Mouse (Mus musculus) urinary bladder, postnatal 36 days (tissue): ENCODE results near the gene C3.

Experiments used
- DNase-seq, 2 experiments: peaks; one replicate each; pipeline ENCODE4 v3.0.0; 2022; ENCODE audit warnings: low spot score in 2 of 2, mixed read lengths in 1 of 2

Gene C3

GRCm38 (mm10) chr17:57249186-57250181 is 21.5 kb upstream of the C3 start, which contains the start of gene Trip10:
Trip10 (plus strand) TSS chr17:57249455.
- DNase-seq = peak; percentile 98 to 99

DNA sequence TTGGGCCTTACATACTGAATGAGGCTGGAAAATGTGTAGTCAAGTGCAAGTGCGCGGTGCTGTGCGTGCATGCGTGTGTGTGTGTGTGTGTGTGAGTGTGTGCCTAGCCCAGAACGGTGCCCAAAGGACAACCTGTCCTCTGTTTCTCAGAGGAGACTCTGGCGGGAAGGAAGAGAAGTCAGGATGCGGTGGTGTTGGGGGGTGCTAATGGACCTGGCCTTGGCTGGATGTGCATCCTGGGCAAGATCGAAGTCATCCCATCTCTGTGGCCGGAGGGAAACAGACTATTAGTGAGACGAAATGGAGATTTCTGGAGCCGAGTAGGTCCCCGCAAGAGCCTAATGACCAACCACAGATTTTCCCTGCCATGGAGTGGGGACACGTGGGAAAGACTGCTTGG is 20.8 kb upstream of the C3 start:
- no peak for DNase-seq

DNA sequence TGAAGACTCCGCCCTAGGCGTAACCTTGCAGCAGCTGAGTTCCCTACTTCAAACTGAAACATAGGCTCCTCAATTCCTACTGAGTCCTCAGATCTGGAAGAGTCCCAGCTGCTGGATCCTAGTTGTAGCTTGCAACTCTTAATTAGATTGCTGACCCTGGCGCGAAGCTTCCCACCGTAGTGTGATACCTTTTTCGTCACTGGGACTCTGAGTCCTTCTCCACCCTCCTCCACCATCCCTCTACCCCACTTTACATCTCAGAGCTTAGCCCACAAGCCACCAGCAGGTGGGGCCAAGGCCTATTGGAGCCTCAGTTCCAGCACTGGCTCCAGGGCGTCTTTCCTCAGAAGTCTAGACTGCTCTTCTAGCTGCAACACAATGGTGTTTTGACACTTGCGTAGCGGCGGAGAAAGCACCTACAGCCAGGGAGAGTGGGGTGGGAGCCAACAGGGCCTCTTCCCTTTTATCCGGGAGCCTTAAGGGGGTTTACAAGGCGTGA is 20.3 kb upstream of the C3 start, which contains the start of gene Gpr108:
TSS of gene Gpr108 (minus strand) at position 246 of the 499 bp plus-strand sequence.
- peak; percentile 81 to 88 for DNase-seq

GRCm38 (mm10) chr17:57247393-57248200 is 19.7 kb upstream of the C3 start:
- DNase-seq = peak; percentile 84 to 91

DNA sequence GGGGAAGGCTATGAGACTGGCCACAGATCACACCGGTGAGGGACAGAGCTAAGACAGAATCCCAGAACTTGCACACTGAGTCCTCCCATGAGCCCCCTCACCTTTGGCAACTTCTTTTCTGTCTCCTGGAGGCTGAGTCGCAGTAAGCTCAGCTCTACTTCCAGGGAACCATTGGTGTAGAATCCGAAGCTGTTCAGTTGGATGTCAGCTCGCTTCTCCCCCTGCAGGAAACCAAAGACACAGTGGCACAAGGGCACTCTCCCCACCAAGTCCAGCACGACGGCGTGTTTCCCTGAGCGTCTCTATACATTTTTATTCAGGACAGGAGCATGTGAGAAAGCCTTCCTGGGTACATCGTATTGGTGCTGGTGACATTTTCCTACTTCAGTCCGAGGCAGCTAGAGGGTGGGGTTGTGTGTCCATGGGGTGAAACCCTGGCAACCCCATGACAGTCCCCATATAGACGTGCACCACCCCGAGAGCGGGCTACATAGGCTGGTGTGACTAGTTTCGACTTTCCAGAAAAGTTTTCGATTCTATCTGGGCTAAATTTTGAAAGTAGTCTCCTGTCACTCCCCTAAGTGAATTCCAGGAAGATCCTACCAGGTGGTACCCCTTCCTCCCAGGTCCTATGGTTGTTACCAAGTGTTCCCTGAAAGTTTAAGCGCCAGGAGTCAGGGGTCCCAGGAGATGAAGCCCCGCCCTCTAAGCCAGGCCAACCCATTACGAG is 18.9 kb upstream of the C3 start:
- no peak for DNase-seq

- DNase-seq = no peak
Observed at GRCm38 (mm10) chr17:57245311-57245929, 17.5 kb upstream of the C3 start.

- no peak for DNase-seq
Observed at GRCm38 (mm10) chr17:57243650-57244370, 15.9 kb upstream of the C3 start.

GRCm38 (mm10) chr17:57237181-57237580 is 9.2 kb upstream of the C3 start:
- no peak for DNase-seq

DNA sequence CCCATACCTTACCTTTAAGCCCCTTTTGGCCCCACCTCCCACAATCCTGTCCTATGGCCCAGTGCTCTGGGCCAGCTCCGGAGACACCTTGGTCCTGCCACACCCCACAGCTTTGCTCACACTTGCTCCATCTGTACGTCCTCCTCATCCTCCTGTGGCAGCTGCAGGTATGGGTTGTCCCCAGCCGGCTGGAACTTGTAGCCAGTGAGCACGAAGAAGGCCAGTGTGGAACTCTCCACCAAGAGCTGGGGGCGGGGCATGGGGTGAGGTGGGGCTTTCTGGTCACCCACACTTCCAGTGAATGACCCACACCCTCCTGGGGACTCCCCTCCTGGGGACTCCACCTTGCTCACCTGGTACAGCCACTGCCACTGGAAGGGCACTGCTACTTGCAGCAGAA is 7.9 kb upstream of the C3 start:
- DNase-seq = no peak

GRCm38 (mm10) chr17:57234254-57234928 is 6.5 kb upstream of the C3 start:
- no peak for DNase-seq

DNA sequence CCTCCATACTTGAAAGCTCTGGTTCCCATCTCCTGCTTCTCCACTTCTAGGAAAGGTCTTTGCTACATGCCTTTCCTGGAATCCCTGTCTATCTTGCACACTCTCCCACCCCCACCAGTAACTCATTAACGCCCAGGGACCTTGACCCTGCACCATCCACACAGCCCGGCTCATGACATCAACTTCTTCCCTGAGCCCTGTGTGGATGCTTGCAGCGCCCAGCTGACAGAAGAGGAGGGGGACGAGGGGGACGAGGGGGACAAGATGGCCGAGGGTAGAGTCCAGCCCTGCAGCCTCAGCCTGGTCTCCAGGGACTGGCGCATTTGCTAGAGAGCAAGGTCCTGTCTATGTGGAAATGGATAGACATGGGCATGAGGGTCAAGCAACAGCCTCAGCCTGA is 5.1 kb upstream of the C3 start:
- no peak for DNase-seq

DNA sequence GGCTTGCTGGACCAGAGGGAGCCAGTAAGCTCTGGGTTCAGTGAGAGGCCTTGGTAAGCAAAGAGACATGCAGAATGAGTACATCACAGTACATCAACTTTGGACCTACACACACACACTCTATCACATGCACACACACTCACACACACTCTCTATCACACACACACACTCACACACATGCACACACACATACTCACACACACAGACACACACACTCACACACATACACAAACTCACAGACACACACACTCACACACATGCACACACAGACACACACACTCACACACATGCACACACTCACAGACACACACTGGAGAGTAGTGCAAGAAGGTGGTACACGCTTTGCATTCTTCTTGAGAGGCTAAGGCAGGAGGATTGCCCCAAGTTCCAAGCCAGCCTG is 4.3 kb upstream of the C3 start:
- no peak for DNase-seq

DNA sequence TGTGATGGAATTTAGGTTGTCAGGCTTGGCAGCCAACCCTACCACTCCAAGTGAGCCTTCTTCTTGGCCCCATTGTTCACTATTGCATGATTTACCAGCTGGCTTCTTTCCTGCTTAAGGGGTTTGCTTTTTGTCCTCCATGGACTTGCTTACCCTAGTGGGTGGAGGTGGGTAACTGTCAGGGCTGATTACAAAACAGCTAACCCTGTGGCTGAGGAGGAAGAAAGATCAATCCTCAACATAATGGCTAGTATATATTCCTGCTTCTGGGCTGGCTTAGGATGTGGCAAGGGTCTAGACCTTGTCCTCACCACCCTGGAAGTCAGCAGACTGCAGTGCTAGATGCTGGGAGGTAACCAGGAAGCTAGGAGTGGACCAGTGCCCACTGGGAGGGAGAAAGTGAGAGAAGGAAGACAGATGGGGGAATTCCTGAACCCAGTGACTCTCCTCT is 3.4 kb upstream of the C3 start:
- peak; percentile 26 to 54 for DNase-seq

DNA sequence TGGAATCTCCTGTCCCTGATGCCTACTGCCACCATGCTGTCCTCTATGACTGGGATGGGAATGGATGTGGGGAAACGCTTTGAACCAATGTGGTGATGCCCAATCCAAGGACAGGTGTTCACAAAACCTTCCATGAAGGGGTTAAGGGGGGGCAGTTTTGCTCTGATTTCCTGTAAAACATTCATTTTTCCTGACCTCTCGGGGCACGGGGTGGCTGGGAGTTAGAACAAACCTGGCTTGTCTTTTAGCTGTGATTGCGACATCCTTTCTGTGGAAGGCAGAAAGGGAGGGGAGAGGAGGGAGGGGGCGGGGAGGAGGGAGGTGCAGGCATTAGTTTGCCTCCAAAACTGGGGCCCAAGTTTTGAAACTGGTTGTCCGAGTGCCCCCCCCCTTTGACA is 2.8 kb upstream of the C3 start:
- peak; percentile 15 to 40 for DNase-seq

- DNase-seq = no peak
Observed at GRCm38 (mm10) chr17:57229851-57230727, 2.2 kb upstream of the C3 start.

DNA sequence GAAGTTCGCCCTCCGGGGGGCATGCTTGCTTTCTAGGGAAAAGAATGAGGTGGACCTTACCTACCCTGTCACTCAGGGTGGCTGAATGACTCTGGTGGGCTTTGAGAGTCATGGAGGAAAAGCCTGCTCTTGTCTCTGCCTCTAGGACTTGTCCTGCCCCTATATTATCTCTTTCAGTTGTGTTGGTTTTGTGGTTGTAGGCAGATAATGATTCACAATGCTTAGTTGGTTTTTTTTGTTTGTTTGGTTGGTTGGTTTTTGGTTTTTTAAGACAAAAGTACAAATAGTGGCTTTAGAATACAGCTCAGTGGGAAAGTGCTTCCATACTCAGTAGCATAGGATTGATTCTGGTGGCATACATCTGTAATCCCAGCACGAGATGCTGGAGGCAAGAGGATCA is 937 bp upstream of the C3 start:
- DNase-seq = no peak

DNA sequence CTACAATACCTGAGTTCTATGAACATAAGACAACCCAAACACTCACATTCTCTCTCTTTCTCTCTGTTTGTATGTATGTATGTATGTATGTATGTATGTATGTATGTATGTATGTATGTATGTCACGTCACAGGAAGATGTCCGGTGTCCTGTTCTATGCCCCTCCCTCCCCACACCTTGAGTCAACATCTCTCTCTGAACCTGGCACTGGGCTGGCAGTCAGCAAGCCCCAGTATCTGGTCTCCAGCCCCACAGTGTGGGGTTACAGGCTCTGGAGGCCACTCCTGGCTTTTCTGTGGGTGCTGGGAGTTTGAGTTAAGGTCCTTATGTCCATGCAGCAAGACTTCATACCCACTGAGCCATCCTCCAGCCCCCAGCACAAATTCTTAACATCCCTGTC is 468 bp downstream of the C3 start:
- DNase-seq = no peak

GRCm38 (mm10) chr17:57223313-57223712 is 4.6 kb downstream of the C3 start:
- no peak for DNase-seq

GRCm38 (mm10) chr17:57221911-57222310 is 6.0 kb downstream of the C3 start:
- DNase-seq = no peak
